Mouse (Mus musculus): ENCODE results near the gene Megf11. TPM values are rescaled to one million over a fixed set of nuclear protein-coding genes. Genes with fewer than 3 reads are reported as not detected.

Megf11 gene
- total and polyA plus RNA-seq, 3 experiments, result 0.08 to 0.93 TPM; not detected in 1

DNA sequence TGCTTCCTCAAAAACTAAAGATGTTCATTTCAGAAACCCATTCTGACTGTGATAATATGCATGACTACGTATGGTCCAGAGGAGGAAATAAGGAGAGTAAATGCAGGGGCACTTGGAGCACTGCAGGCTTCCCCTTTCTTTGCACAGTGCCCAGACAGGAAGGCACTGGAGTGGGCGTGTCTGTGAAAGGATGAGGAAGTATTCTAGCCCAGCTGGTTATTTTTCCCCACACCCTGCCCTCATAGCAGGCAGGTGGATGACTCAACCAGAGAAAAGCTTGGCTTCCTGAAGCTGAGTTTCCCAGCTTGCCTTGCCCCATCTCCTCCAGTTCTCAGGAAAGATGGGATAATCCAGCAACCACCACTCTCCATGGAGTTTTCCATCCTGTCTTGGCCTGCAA lies 317.5 kb downstream of the Megf11 start:
- TF ChIP-seq JUND (IDR thresholded peaks at IDR 0.05; ENCODE audit: low read depth, low read length) (0 out of 2 replicates have a peak, but pooled peaks have one; percentile 47), MEF2A (IDR thresholded peaks at IDR 0.05; ENCODE audit: extremely low read depth, insufficient replicate concordance, low read depth, low read length, poor library complexity, severe bottlenecking) (no peak), CHD2 (IDR thresholded peaks at IDR 0.05; ENCODE audit: low read length) (no peak), NRF1 (IDR thresholded peaks at IDR 0.05; ENCODE audit: insufficient read depth, low read depth, low read length, poor library complexity, severe bottlenecking) (no peak), ZMIZ1 (IDR thresholded peaks at IDR 0.05; ENCODE audit: low read depth, low read length) (no peak), GABPA (IDR thresholded peaks at IDR 0.05; ENCODE audit: low read depth, low read length) (no peak), MAFK (IDR thresholded peaks at IDR 0.05; ENCODE audit: borderline replicate concordance, low read depth, low read length) (no peak), ETS1 (IDR thresholded peaks at IDR 0.05; ENCODE audit: low read depth, low read length) (peak; percentile 92), ZKSCAN1 (IDR thresholded peaks at IDR 0.05; ENCODE audit: low read depth, low read length) (no peak), MXI1 (IDR thresholded peaks at IDR 0.05; ENCODE audit: low read depth, low read length) (peak; percentile 67), HCFC1 (IDR thresholded peaks at IDR 0.05; ENCODE audit: low read depth, low read length) (0 out of 2 replicates have a peak, but pooled peaks have one; percentile 17), GATA1 (IDR thresholded peaks at IDR 0.05; ENCODE audit: low read depth, low read length) (no peak), ZNF384 (IDR thresholded peaks at IDR 0.05; ENCODE audit: low read depth, low read length) (no peak), EP300 (IDR thresholded peaks at IDR 0.05; ENCODE audit: low read depth in 1 of 2, low read length in 2 of 2) (peak; percentile 27 to 77; a peak in 3 of 4 replicates), UBTF (IDR thresholded peaks at IDR 0.05; ENCODE audit: borderline replicate concordance, insufficient read depth, low read depth, low read length) (no peak), ELF1 (IDR thresholded peaks at IDR 0.05; ENCODE audit: low read depth, low read length) (peak; percentile 68), POLR2AphosphoS2 (IDR thresholded peaks at IDR 0.05; ENCODE audit: low read length) (no peak), RCOR1 (IDR thresholded peaks at IDR 0.05; ENCODE audit: low read depth, low read length) (no peak; the same call in 1 of the 2 replicates), ZC3H11A (IDR thresholded peaks at IDR 0.05; ENCODE audit: low read depth, low read length) (no peak), MAX (IDR thresholded peaks at IDR 0.05; ENCODE audit: low read length) (no peak), RAD21 (IDR thresholded peaks at IDR 0.05; ENCODE audit: low read depth, low read length) (no peak; the same call in 1 of the 2 replicates), E2F4 (IDR thresholded peaks at IDR 0.05; ENCODE audit: borderline replicate concordance, low read depth, low read length) (no peak), POLR2AphosphoS5 (IDR thresholded peaks at IDR 0.05; ENCODE audit: borderline replicate concordance, low read depth, low read length) (no peak), SMC3 (IDR thresholded peaks at IDR 0.05; ENCODE audit: low read depth, low read length) (peak; percentile 25; the same call in 1 of the 2 replicates), CHD1 (IDR thresholded peaks at IDR 0.05; ENCODE audit: low read depth, low read length) (no peak), KAT2A (conservative IDR thresholded peaks at IDR 0.05; ENCODE audit: low read depth, low read length) (no peak), MAZ (IDR thresholded peaks at IDR 0.05; ENCODE audit: low read depth, low read length) (no peak), MYB (IDR thresholded peaks at IDR 0.05; ENCODE audit: low read depth, low read length) (no peak), USF1 (IDR thresholded peaks at IDR 0.05; ENCODE audit: low read depth, low read length) (no peak), CTCF (IDR thresholded peaks at IDR 0.05 in 2 of 3, conservative IDR thresholded peaks at IDR 0.05 in 1 of 3; ENCODE audit: control insufficient read depth in 1 of 3, insufficient read depth in 1 of 3, low read depth in 2 of 3, low read length in 3 of 3, poor library complexity in 1 of 3, severe bottlenecking in 1 of 3) (no peak), MYC (IDR thresholded peaks at IDR 0.05; ENCODE audit: low read depth, low read length) (0 out of 2 replicates have a peak, but pooled peaks have one; percentile 43), USF2 (IDR thresholded peaks at IDR 0.05; ENCODE audit: borderline replicate concordance in 1 of 2, insufficient read depth in 1 of 2, low read depth in 1 of 2, low read length in 2 of 2) (no peak), SIN3A (IDR thresholded peaks at IDR 0.05; ENCODE audit: low read length) (peak; percentile 85)
- no peak overlapping the region for H3K9ac ChIP-seq (ENCODE audit: control insufficient read depth, low read depth, low read length, poor library complexity, severe bottlenecking)
- H3K27me3 ChIP-seq (ENCODE audit: control insufficient read depth in 1 of 2, insufficient read depth in 2 of 2, low read length in 2 of 2), result no peaks in the 10 kb centered on the region
- H3K4me3 ChIP-seq (ENCODE audit: control insufficient read depth in 1 of 2, insufficient read depth in 1 of 2, low read depth in 2 of 2, low read length in 2 of 2), result no peak overlapping the region
- peaks cover 0 to 11% of the 10 kb centered on the region in 2 experiments; a peak in 3 of 4 replicates for H3K4me1 ChIP-seq (ENCODE audit: control insufficient read depth in 1 of 2, insufficient read depth in 2 of 2, low read length in 2 of 2)
- H3K36me3 ChIP-seq (ENCODE audit: control insufficient read depth in 1 of 2, insufficient read depth in 2 of 2, low read length in 2 of 2), result peaks cover 0 to 18% of the 10 kb centered on the region in 2 experiments; a peak in 3 of 4 replicates
- DNase-seq (ENCODE audit: low read depth, low spot score), result peak; percentile 93
- no peak overlapping the region for H3K27ac ChIP-seq (ENCODE audit: control insufficient read depth, low read depth, low read length)
- H3K9me3 ChIP-seq (replicated peaks; ENCODE audit: insufficient read depth, low read length), result no peaks in the 10 kb centered on the region
- H3K79me2 ChIP-seq (ENCODE audit: control insufficient read depth, insufficient read depth, low read length, poor library complexity), result no peaks in the 10 kb centered on the region
